Mouse (Mus musculus) heart, postnatal 0 days (tissue): Measurements from ENCODE around the gene Tmem91. TPM values are rescaled to one million over a fixed set of nuclear protein-coding genes. Genes with fewer than 3 reads are reported as not detected.

Experiments used
- ATAC-seq: fragments of 200-750 bp; cut with Nextera tagmentation; 2 replicates; pipeline ENCODE4 v1.8.0; 2017; ENCODE audit warnings: low read depth, moderate number of reproducible peaks, moderate library complexity; ENCODE audit not compliant: insufficient read depth
- DNase-seq: peaks from one replicate; pipeline ENCODE4 v3.0.0-alpha.2; 2016; ENCODE audit warnings: low spot score
- H3K27ac ChIP-seq: fragments of 300-500 bp; sonication (generic); 2 replicates; pipeline ENCODE4 v1.5.1; 2014; ENCODE audit warnings: low read depth, mild to moderate bottlenecking
- H3K27me3 ChIP-seq: fragments of 300-500 bp; sonication (generic); 2 replicates; pipeline ENCODE4 v1.6.1; 2014; ENCODE audit warnings: low read length, mixed read lengths; ENCODE audit not compliant: control insufficient read depth, insufficient read depth
- H3K36me3 ChIP-seq: fragments of 300-500 bp; sonication (generic); replicated peaks from 2 replicates; pipeline ENCODE4 v1.6.1; 2014; ENCODE audit warnings: low read length, mixed read lengths; ENCODE audit not compliant: control insufficient read depth, insufficient read depth
- H3K4me1 ChIP-seq: fragments of 300-500 bp; sonication (generic); 2 replicates; pipeline ENCODE4 v1.6.1; 2014; ENCODE audit warnings: antibody characterized with exemption; ENCODE audit not compliant: control insufficient read depth, insufficient read depth
- H3K4me2 ChIP-seq: fragments of 300-500 bp; sonication (generic); 2 replicates; pipeline ENCODE4 v1.6.1; 2014; ENCODE audit warnings: low read depth, mild to moderate bottlenecking, low read length, moderate library complexity
- H3K4me3 ChIP-seq: fragments of 300-500 bp; sonication (generic); 2 replicates; pipeline ENCODE4 v1.5.1; 2014; ENCODE audit warnings: low read depth, low read length
- H3K9ac ChIP-seq: fragments of 300-500 bp; sonication (generic); replicated peaks from 2 replicates; pipeline ENCODE4 v1.6.1; 2014; ENCODE audit warnings: low read depth, low read length, mixed read lengths
- H3K9me3 ChIP-seq: fragments of 300-500 bp; sonication (generic); replicated peaks from 2 replicates; pipeline ENCODE4 v1.6.1; 2016; ENCODE audit warnings: low read length; ENCODE audit not compliant: control insufficient read depth
- CTCF ChIP-seq: IDR thresholded peaks from 2 replicates; pipeline ENCODE4 v1.5.1; 2016; ENCODE audit warnings: antibody characterized with exemption, control low read depth, low read depth
- EP300 ChIP-seq: IDR thresholded peaks from 2 replicates; pipeline ENCODE4 v1.6.1; 2016; ENCODE audit warnings: antibody characterized with exemption, low read depth
- WGBS: fragments of 180-500 bp; shearing (Covaris S2); extraction: QIAGEN DNeasy Blood & Tissue Kit; methylation state at CpG from one replicate; pipeline ENCODE4 v1.1.7; 2014; 5-methylcytosine and 5-hydroxymethylcytosine counted together
- polyA plus RNA-seq: library from polyadenylated mRNA; unstranded; fragments of >200 nt; fragmentation: Nextera tagmentation; extraction: Ambion mirVana; gene quantifications from 2 replicates; pipeline ENCODE4 v1.2.1, GENCODE M21; 2015
- total RNA-seq: library from RNA; depleted of rRNA; stranded (reverse); fragments of >200 nt; gene quantifications from 2 replicates; pipeline ENCODE4 v1.2.3, GENCODE M21; 2014; ENCODE audit warnings: low replicate concordance

The Tmem91 gene
- total and polyA plus RNA-seq, 2 experiments from 2014 or later: 0.77 TPM; not detected in 1

DNA sequence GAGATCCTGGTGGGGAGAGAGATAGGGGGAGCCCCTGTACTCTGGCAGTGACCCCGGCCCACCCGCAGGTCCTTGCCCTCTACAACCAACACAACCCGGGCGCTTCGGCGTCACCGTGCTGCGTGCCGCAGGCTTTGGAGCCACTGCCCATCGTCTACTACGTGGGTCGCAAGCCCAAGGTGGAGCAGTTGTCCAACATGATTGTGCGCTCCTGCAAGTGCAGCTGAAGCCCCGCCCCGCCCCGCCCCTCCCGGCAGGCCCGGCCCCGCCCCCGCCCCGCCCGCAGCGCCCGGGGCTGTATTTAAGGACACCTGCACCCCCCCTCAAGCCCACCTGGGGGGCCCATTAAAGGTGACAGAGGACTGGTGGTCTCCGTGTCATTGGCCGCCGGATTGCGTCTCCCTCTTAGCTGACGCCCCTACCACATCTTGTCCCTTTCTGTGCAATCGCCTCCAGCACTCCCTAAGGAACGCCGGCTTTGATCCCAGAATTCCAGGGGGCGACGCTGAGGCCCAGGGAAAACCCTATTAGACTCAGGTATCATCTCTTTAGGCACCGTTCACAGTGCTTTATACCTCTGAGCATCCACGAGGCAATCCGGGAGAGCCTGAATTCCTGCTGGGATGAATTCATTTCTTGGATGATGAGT is 29.9 kb upstream of the Tmem91 start:
- TF ChIP-seq EP300: no peak
- no peak for TF ChIP-seq CTCF
- peaks cover 42% of the 10 kb centered on the region for H3K4me1 ChIP-seq
- H3K9ac ChIP-seq: no peak overlapping the region
- H3K36me3 ChIP-seq: peaks cover 15% of the 10 kb centered on the region
- 0 out of 2 replicates have a peak overlapping the region, but pooled peaks have one; percentile 9 for H3K4me3 ChIP-seq
- H3K4me2 ChIP-seq: peak overlapping the region; percentile 51
- H3K27me3 ChIP-seq: no peaks in the 10 kb centered on the region
- DNase-seq (no peak), ATAC-seq (no peak)
- H3K9me3 ChIP-seq: peaks cover 9% of the 10 kb centered on the region; the same call in 1 of the 2 replicates
- peak overlapping the region; percentile 81 for H3K27ac ChIP-seq
- 25% methylated on average over 29 of the region's 37 CpGs for WGBS

DNA sequence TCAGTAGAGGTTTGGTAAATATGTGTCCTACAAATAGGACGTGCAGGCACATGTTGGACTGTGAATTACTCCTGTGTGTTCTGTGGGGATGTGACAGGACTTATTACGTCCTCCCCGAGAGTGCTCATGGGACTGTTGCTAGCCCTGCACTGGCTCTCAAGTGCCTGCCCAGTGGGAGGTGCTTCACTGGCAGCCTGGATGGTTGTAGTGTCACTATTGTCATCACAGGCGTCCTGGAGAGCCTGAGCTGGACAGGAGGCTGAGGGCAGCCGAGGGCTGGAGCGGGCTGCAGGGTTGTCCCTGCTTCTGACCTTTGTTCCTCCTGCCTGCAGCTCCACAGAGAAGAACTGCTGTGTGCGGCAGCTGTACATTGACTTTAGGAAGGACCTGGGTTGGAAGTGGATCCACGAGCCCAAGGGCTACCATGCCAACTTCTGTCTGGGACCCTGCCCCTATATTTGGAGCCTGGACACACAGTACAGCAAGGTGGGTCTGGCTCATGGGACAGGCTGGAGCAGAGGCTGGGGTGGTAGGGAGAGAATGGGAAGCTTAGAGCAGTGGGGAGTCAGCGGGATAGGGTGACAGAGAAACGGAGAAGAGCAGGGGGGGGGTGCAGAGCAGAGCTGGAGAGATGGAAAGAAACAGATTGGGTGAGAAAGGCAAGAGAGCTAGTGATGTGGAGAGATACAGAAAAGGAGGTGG is 29.0 kb upstream of the Tmem91 start:
- Histone ChIP-seq H3K9me3 (peaks cover 9% of the 10 kb centered on the region; the same call in 1 of the 2 replicates), H3K9ac (no peak overlapping the region), H3K36me3 (peaks cover 15% of the 10 kb centered on the region), H3K4me2 (peak overlapping the region; percentile 51), H3K4me3 (no peak overlapping the region), H3K4me1 (peaks cover 38% of the 10 kb centered on the region), H3K27ac (no peak overlapping the region), H3K27me3 (no peaks in the 10 kb centered on the region)
- TF ChIP-seq EP300 (no peak), CTCF (no peak)
- 23% methylated on average over 10 of the region's 10 CpGs for WGBS
- ATAC-seq (peak; percentile 34), DNase-seq (no peak)

DNA sequence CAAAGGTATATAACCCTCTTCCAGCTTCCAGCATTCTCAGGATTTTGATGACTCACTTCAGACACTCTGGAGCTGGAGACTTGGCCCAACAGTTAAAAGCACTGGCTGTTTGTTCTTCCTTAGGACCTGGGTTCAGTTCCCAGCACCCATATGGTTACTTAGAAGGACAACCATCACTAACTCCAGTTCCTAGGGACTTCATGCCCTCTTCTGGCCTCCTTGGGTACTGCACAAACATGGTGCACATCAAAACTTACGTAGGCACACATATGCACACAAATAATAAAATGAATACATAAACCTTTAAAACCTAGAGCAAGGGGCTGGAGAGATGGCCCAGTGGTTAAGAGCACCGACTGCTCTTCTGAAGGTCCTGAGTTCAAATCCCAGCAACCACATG is 27.4 kb upstream of the Tmem91 start:
- Histone ChIP-seq H3K9me3 (peaks cover 9% of the 10 kb centered on the region; the same call in 1 of the 2 replicates), H3K27me3 (no peaks in the 10 kb centered on the region), H3K4me1 (peaks cover 36% of the 10 kb centered on the region), H3K9ac (no peak overlapping the region), H3K36me3 (peaks cover 24% of the 10 kb centered on the region), H3K4me2 (no peak overlapping the region), H3K27ac (no peak overlapping the region), H3K4me3 (no peak overlapping the region)
- 91% methylated on average over 2 of the region's 2 CpGs for WGBS
- TF ChIP-seq EP300 (no peak), CTCF (no peak)
- DNase-seq (no peak), ATAC-seq (no peak)

DNA sequence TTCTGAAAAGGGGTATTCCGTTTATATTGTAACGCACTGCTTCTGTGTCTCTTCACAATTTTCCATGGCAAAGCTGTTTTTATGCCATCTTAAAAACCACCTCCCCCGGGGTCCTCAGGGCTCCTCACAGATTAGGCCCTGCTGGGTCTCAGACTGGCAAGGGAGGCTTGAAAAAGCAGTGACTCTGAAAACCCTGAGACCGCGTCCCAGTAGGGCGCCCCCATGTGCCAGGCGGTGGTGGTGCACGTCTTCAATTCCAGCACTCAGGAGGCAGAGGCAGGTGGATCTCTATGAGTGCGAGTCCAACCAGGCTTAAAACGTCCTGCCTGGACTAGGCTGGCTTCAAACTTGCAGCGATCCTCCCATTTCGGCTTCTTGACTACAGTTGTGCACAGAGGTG is 25.8 kb upstream of the Tmem91 start:
- peaks cover 23% of the 10 kb centered on the region for H3K4me1 ChIP-seq
- 77% methylated on average over 12 of the region's 12 CpGs for WGBS
- DNase-seq: no peak
- TF ChIP-seq CTCF (no peak), EP300 (no peak)
- no peaks in the 10 kb centered on the region for H3K27me3 ChIP-seq
- H3K36me3 ChIP-seq: peaks cover 36% of the 10 kb centered on the region
- H3K4me2 ChIP-seq: no peak overlapping the region
- H3K9ac ChIP-seq: no peak overlapping the region
- no peak overlapping the region for H3K27ac ChIP-seq
- peaks cover 9% of the 10 kb centered on the region; the same call in 1 of the 2 replicates for H3K9me3 ChIP-seq
- no peak overlapping the region for H3K4me3 ChIP-seq
- ATAC-seq: no peak

DNA sequence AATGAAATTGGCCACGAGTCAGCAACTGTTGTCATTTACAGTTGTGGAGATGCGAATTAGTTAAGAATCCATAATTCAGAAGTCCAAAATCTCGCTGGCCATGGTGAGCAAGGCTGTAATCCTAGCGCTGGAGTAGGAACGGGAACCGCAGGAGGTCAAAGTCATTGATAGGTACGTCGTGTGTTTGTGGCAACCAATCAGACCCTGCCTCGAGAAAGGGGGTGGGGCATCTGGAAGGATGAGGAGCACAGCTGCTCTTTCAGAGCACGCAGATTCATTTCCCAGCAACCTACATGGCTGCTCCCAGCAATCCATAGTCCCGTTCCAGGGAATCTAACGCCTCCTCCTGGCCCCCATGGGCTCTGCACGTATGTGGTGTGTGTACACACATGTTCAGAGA is 24.9 kb upstream of the Tmem91 start:
- Histone ChIP-seq H3K4me2 (no peak overlapping the region), H3K27ac (no peak overlapping the region), H3K4me3 (no peak overlapping the region), H3K4me1 (peaks cover 15% of the 10 kb centered on the region), H3K9me3 (peaks cover 9% of the 10 kb centered on the region; the same call in 1 of the 2 replicates), H3K36me3 (peaks cover 41% of the 10 kb centered on the region), H3K9ac (no peak overlapping the region), H3K27me3 (no peaks in the 10 kb centered on the region)
- TF ChIP-seq CTCF (no peak), EP300 (no peak)
- DNase-seq (no peak), ATAC-seq (no peak)
- 63% methylated on average over 13 of the region's 13 CpGs for WGBS
